Mouse (Mus musculus): ENCODE data around the gene Nfix. TPM values are rescaled to one million over a fixed set of nuclear protein-coding genes. Genes with fewer than 3 reads are reported as not detected.
A peak's percentile ranks its signal among the peaks of the same experiment; 100 is the strongest.

The Nfix gene
- total RNA-seq, 1 experiment: 0.89 TPM

- Histone ChIP-seq H3K4me3 (ENCODE audit: insufficient read depth in 1 of 2, low read depth in 1 of 2, low read length in 2 of 2, poor library complexity in 1 of 2, severe bottlenecking in 1 of 2) (peak overlapping the region; percentile 83 to 100), H3K9ac (ENCODE audit: insufficient read depth, low read depth, low read length, poor library complexity, severe bottlenecking) (peak overlapping the region; percentile 95), H3K36me3 (ENCODE audit: control insufficient read depth, insufficient read depth, low read length, poor library complexity, severe bottlenecking) (peaks cover 18% of the 10 kb centered on the region), H3K27ac (ENCODE audit: insufficient read depth, low read depth, low read length, poor library complexity, severe bottlenecking) (peak overlapping the region; percentile 99), H3K4me1 (ENCODE audit: control insufficient read depth in 2 of 2, insufficient read depth in 2 of 2, low read length in 2 of 2, poor library complexity in 1 of 2) (peaks cover 10 to 18% of the 10 kb centered on the region in 2 experiments; a peak in 3 of 4 replicates), H3K9me3 (ENCODE audit: control insufficient read depth, insufficient read depth, low read depth, low read length) (no peaks in the 10 kb centered on the region)
- in situ Hi-C loops (cut with MboI; ENCODE audit: low sequenced_read_pairs in 2 of 2, unreplicated experiment in 2 of 2): no loop called here
- TF ChIP-seq MAFK (IDR thresholded peaks at IDR 0.05; ENCODE audit: insufficient read depth, low read depth, low read length) (no peak), ZC3H11A (IDR thresholded peaks at IDR 0.05; ENCODE audit: borderline replicate concordance, low read depth, low read length) (no peak), HCFC1 (IDR thresholded peaks at IDR 0.05; ENCODE audit: borderline replicate concordance, insufficient read depth, low read length) (no peak; the same call in 1 of the 2 replicates), ZNF384 (IDR thresholded peaks at IDR 0.05; ENCODE audit: low read depth, low read length) (no peak), CHD2 (IDR thresholded peaks at IDR 0.05; ENCODE audit: low read depth, low read length) (no peak)
- no peak for DNase-seq (ENCODE audit: low read depth, low spot score)
Observed at GRCm38 (mm10) chr8:84687003-84687704, 113.0 kb downstream of the Nfix start.

DNA sequence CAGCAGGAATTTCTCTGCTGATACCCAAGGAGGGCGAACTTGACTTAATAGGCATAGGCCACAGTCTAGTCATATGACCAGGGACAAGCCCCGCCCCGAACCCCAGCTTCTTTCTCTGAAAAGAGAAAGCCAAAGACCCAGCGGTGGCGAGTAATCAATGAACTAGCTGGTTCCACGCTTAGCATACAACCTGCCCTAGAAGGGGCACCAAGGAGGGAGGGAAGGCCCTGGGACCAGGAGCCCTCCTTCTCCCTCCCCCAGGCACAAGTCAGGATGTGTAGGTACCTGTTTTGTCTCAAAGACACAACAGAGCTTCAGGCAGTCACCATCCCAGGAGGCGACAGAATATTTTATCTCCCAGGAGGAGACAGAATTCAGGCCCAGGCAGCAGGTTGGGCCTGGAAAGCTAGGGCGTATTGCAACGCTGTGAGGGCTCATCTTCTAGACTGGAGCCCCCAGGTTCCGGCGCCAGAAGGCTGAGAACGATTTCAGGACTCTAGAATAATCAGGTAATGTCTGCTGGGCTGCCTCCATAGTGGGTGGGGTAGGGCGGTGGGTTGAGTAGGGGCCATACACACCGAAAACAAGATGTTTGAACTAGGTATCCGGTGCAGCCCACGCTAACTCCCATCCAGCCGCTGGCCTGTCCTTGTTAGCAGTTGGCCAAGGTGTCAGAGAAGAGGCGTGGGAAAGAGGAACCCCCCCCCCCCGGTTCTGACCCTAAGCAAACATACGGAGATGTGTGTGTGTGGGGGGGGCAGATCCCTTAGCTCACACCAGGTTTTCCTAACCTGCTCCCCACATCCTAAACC lies 113.7 kb downstream of the Nfix start, which contains the start of gene Trmt1:
TSS of gene Trmt1 (plus strand) at position 117 of the 812 bp plus-strand sequence.
- TF ChIP-seq CHD2 (IDR thresholded peaks at IDR 0.05; ENCODE audit: low read depth, low read length) (no peak), MAFK (IDR thresholded peaks at IDR 0.05; ENCODE audit: insufficient read depth, low read depth, low read length) (no peak), ZC3H11A (IDR thresholded peaks at IDR 0.05; ENCODE audit: borderline replicate concordance, low read depth, low read length) (no peak), ZNF384 (IDR thresholded peaks at IDR 0.05; ENCODE audit: low read depth, low read length) (no peak), HCFC1 (IDR thresholded peaks at IDR 0.05; ENCODE audit: borderline replicate concordance, insufficient read depth, low read length) (no peak)
- no peak for DNase-seq (ENCODE audit: low read depth, low spot score)
- H3K4me3 ChIP-seq (ENCODE audit: insufficient read depth in 1 of 2, low read depth in 1 of 2, low read length in 2 of 2, poor library complexity in 1 of 2, severe bottlenecking in 1 of 2): peak within 1 kb of the TSS; percentile 83 to 100
- peak within 1 kb of the TSS; percentile 72 for H3K9ac ChIP-seq (ENCODE audit: insufficient read depth, low read depth, low read length, poor library complexity, severe bottlenecking)
- H3K4me1 ChIP-seq (ENCODE audit: control insufficient read depth in 2 of 2, insufficient read depth in 2 of 2, low read length in 2 of 2, poor library complexity in 1 of 2): peaks cover 14 to 18% of the 10 kb centered on the region in 2 experiments
- in situ Hi-C loops (cut with MboI; ENCODE audit: low sequenced_read_pairs in 2 of 2, unreplicated experiment in 2 of 2): no loop called here
- H3K36me3 ChIP-seq (ENCODE audit: control insufficient read depth, insufficient read depth, low read length, poor library complexity, severe bottlenecking): peaks cover 17% of the 10 kb centered on the region
- H3K9me3 ChIP-seq (ENCODE audit: control insufficient read depth, insufficient read depth, low read depth, low read length): no peaks in the 10 kb centered on the region
- peak within 1 kb of the TSS; percentile 99 for H3K27ac ChIP-seq (ENCODE audit: insufficient read depth, low read depth, low read length, poor library complexity, severe bottlenecking)

DNA sequence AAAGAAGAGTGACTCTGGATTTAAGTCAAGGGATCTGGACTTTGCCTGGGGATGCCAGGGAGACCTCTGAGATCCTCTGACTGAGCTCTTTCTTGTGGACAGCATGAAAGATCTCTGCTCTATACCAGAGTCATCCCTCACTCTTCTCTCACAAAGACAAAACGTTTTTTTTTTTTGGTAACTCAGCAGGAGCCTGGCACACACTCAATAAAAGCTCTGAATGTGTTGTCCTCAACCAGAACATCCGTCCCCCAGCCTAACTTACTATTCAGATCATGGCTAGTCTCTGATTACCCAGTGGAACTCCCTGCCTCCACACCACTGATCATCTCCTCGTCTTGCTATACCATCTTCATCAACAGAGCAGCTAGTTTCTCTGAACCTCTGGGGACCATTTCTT lies 115.6 kb downstream of the Nfix start:
- no peaks in the 10 kb centered on the region for H3K9me3 ChIP-seq (ENCODE audit: control insufficient read depth, insufficient read depth, low read depth, low read length)
- no peak overlapping the region for H3K27ac ChIP-seq (ENCODE audit: insufficient read depth, low read depth, low read length, poor library complexity, severe bottlenecking)
- no peak for DNase-seq (ENCODE audit: low read depth, low spot score)
- H3K4me3 ChIP-seq (ENCODE audit: insufficient read depth in 1 of 2, low read depth in 1 of 2, low read length in 2 of 2, poor library complexity in 1 of 2, severe bottlenecking in 1 of 2): no peak overlapping the region
- peaks cover 18 to 19% of the 10 kb centered on the region in 2 experiments for H3K4me1 ChIP-seq (ENCODE audit: control insufficient read depth in 2 of 2, insufficient read depth in 2 of 2, low read length in 2 of 2, poor library complexity in 1 of 2)
- peaks cover 10% of the 10 kb centered on the region; the same call in 1 of the 2 replicates for H3K36me3 ChIP-seq (ENCODE audit: control insufficient read depth, insufficient read depth, low read length, poor library complexity, severe bottlenecking)
- TF ChIP-seq ZC3H11A (IDR thresholded peaks at IDR 0.05; ENCODE audit: borderline replicate concordance, low read depth, low read length) (no peak), CHD2 (IDR thresholded peaks at IDR 0.05; ENCODE audit: low read depth, low read length) (no peak), ZNF384 (IDR thresholded peaks at IDR 0.05; ENCODE audit: low read depth, low read length) (no peak), MAFK (IDR thresholded peaks at IDR 0.05; ENCODE audit: insufficient read depth, low read depth, low read length) (no peak), HCFC1 (IDR thresholded peaks at IDR 0.05; ENCODE audit: borderline replicate concordance, insufficient read depth, low read length) (no peak)
- H3K9ac ChIP-seq (ENCODE audit: insufficient read depth, low read depth, low read length, poor library complexity, severe bottlenecking): no peak overlapping the region
- in situ Hi-C loops (cut with MboI; ENCODE audit: low sequenced_read_pairs in 2 of 2, unreplicated experiment in 2 of 2): no loop called here

DNA sequence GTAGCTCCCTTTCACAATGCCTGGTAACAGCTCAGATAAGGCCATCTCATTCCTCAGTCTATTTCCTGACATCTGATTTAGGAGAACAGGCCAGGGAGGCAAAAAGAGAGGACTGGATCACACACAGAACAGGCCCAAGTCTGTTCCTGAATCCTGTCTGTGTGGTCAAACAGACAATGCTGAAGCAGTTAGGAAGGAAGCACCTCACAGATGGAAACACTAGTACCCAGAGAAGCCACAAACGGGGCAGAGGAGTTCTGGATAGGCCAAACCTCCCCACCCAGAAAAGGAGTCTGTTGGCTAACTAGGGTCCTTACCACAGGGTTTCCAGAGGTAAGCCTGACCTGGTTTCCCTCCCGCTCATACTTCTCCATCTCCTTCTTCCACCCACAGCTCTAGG lies 117.9 kb downstream of the Nfix start:
- DNase-seq (ENCODE audit: low read depth, low spot score): no peak
- H3K36me3 ChIP-seq (ENCODE audit: control insufficient read depth, insufficient read depth, low read length, poor library complexity, severe bottlenecking): peaks cover 10% of the 10 kb centered on the region; the same call in 1 of the 2 replicates
- TF ChIP-seq HCFC1 (IDR thresholded peaks at IDR 0.05; ENCODE audit: borderline replicate concordance, insufficient read depth, low read length): no peak
- TF ChIP-seq ZC3H11A (IDR thresholded peaks at IDR 0.05; ENCODE audit: borderline replicate concordance, low read depth, low read length): no peak
- TF ChIP-seq MAFK (IDR thresholded peaks at IDR 0.05; ENCODE audit: insufficient read depth, low read depth, low read length): no peak
- TF ChIP-seq ZNF384 (IDR thresholded peaks at IDR 0.05; ENCODE audit: low read depth, low read length): no peak
- TF ChIP-seq CHD2 (IDR thresholded peaks at IDR 0.05; ENCODE audit: low read depth, low read length): no peak
- H3K4me1 ChIP-seq (ENCODE audit: control insufficient read depth in 2 of 2, insufficient read depth in 2 of 2, low read length in 2 of 2, poor library complexity in 1 of 2): peaks cover 15 to 23% of the 10 kb centered on the region in 2 experiments
- no peak overlapping the region; the same call in 1 of the 2 replicates for H3K27ac ChIP-seq (ENCODE audit: insufficient read depth, low read depth, low read length, poor library complexity, severe bottlenecking)
- in situ Hi-C loops (cut with MboI; ENCODE audit: low sequenced_read_pairs in 2 of 2, unreplicated experiment in 2 of 2): no loop called here
- H3K4me3 ChIP-seq (ENCODE audit: insufficient read depth in 1 of 2, low read depth in 1 of 2, low read length in 2 of 2, poor library complexity in 1 of 2, severe bottlenecking in 1 of 2): no peak overlapping the region
- H3K9ac ChIP-seq (ENCODE audit: insufficient read depth, low read depth, low read length, poor library complexity, severe bottlenecking): no peak overlapping the region; the same call in 1 of the 2 replicates
- H3K9me3 ChIP-seq (ENCODE audit: control insufficient read depth, insufficient read depth, low read depth, low read length): no peaks in the 10 kb centered on the region

All from ES-E14 (cell line).